ENCODE assay signal across 9 mouse cellular contexts in genomic region chr14:24911621-24912020, GRCm38 (mm10).
A peak's percentile ranks its signal among the peaks of the same experiment; 100 is the strongest.
DNase-seq lines count a peak whose midpoint lies in the region; ATAC-seq and TF ChIP-seq lines count a peak whose summit lies in the region.
"Had no signal": no experiment of that assay in that cellular context is flagged by ENCODE, and none has a peak within 500 bp of the region (broad histone marks: within the 10 kb centered on the region; RNA-seq: fewer than 3 reads in every experiment).

No protein-coding gene starts in this region.

- TF ChIP-seq EP300 in stomach, postnatal 0 days (optimal IDR thresholded peaks at IDR 0.05), result no peak

- no peak for TF ChIP-seq CTCF in gastrocnemius, adult 2 months (IDR thresholded peaks at IDR 0.05)
- TF ChIP-seq CTCF in midbrain, postnatal 0 days (IDR thresholded peaks at IDR 0.05), result no peak
- TF ChIP-seq CTCF in stomach, postnatal 0 days (IDR thresholded peaks at IDR 0.05; ENCODE audit: low read depth), result no peak

- H3K36me3 ChIP-seq in midbrain, postnatal 0 days (ENCODE audit: insufficient read depth, low read length), result no peaks in the 10 kb centered on the region
- no peaks in the 10 kb centered on the region for H3K36me3 ChIP-seq in midbrain, embryonic 13.5 days
- H3K36me3 ChIP-seq in stomach, postnatal 0 days (ENCODE audit: control insufficient read depth, insufficient read depth, low read length), result no peaks in the 10 kb centered on the region

- no peak overlapping the region for H3K4me2 ChIP-seq in midbrain, postnatal 0 days (ENCODE audit: low read depth, low read length, poor library complexity, severe bottlenecking)
- no peak overlapping the region for H3K4me2 ChIP-seq in midbrain, embryonic 13.5 days (replicated peaks)
- H3K4me2 ChIP-seq in stomach, postnatal 0 days (replicated peaks; ENCODE audit: low read depth), result no peak overlapping the region

- no peak overlapping the region for H3K27ac ChIP-seq in gastrocnemius, adult 2 months
- H3K27ac ChIP-seq in midbrain, postnatal 0 days (ENCODE audit: low read depth, low read length), result no peak overlapping the region
- no peak overlapping the region for H3K27ac ChIP-seq in midbrain, embryonic 13.5 days
- no peak overlapping the region for H3K27ac ChIP-seq in stomach, postnatal 0 days (replicated peaks)
- H3K27ac ChIP-seq: liver, embryonic 14.5 days had no signal

- H3K4me1 ChIP-seq in midbrain, postnatal 0 days (ENCODE audit: insufficient read depth, low read length), result no peaks in the 10 kb centered on the region
- peaks cover 14% of the 10 kb centered on the region for H3K4me1 ChIP-seq in midbrain, embryonic 13.5 days (replicated peaks)
- no peaks in the 10 kb centered on the region for H3K4me1 ChIP-seq in stomach, postnatal 0 days (replicated peaks; ENCODE audit: control insufficient read depth, insufficient read depth)

- peak; percentile 35 for DNase-seq in gastrocnemius, adult 2 months
- DNase-seq in gastrocnemius, postnatal 14 days, result no peak
- peak; percentile 69 for DNase-seq in midbrain, postnatal 0 days (ENCODE audit: low spot score)
- peak; percentile 68 to 76 for DNase-seq in left cerebral cortex, adult 18-20 months (ENCODE audit: low spot score in 2 of 2)
- no peak for DNase-seq in stomach, postnatal 0 days (ENCODE audit: low spot score)
- DNase-seq in adrenal gland, postnatal 25 days, result no peak
- DNase-seq in spleen, postnatal 10 days (ENCODE audit: low spot score in 2 of 2), result no peak

- H3K9me3 ChIP-seq in midbrain, postnatal 0 days (ENCODE audit: low read length), result no peaks in the 10 kb centered on the region
- H3K9me3 ChIP-seq in midbrain, embryonic 13.5 days, result no peaks in the 10 kb centered on the region
- H3K9me3 ChIP-seq in stomach, postnatal 0 days (ENCODE audit: control insufficient read depth, low read length), result no peaks in the 10 kb centered on the region

- H3K9ac ChIP-seq in midbrain, postnatal 0 days (replicated peaks; ENCODE audit: low read length, poor library complexity, severe bottlenecking), result no peak overlapping the region
- no peak overlapping the region for H3K9ac ChIP-seq in midbrain, embryonic 13.5 days (replicated peaks)
- H3K9ac ChIP-seq in stomach, postnatal 0 days (ENCODE audit: low read length), result no peak overlapping the region
- H3K9ac ChIP-seq: liver, embryonic 14.5 days had no signal

- no peak overlapping the region for H3K4me3 ChIP-seq in gastrocnemius, adult 2 months
- H3K4me3 ChIP-seq in midbrain, postnatal 0 days (ENCODE audit: low read depth, low read length), result no peak overlapping the region
- H3K4me3 ChIP-seq in midbrain, embryonic 13.5 days (replicated peaks), result no peak overlapping the region
- no peak overlapping the region for H3K4me3 ChIP-seq in stomach, postnatal 0 days (ENCODE audit: low read depth, low read length)

- intact Hi-C loops in gastrocnemius, adult 2 months (cut with DNase I), result no loop called here
- intact Hi-C loops in gastrocnemius, postnatal 14 days (cut with DNase I; ENCODE audit: low total_unique reads), result no loop called here

- 67% methylated on average over 6 of the region's 6 CpGs for WGBS in midbrain, postnatal 0 days
- 83% methylated on average over 6 of the region's 6 CpGs for WGBS in midbrain, embryonic 13.5 days
- 49% methylated on average over 6 of the region's 6 CpGs for WGBS in stomach, postnatal 0 days

- no peak for ATAC-seq in midbrain, postnatal 0 days (ENCODE audit: low FRiP score)
- no peak for ATAC-seq in midbrain, embryonic 13.5 days
- peak; percentile 60; the same call in 1 of the 2 replicates for ATAC-seq in stomach, postnatal 0 days (ENCODE audit: low FRiP score, low TSS enrichment)

- no peaks in the 10 kb centered on the region for H3K27me3 ChIP-seq in midbrain, postnatal 0 days (ENCODE audit: insufficient read depth, low read length)
- no peaks in the 10 kb centered on the region for H3K27me3 ChIP-seq in midbrain, embryonic 13.5 days
- H3K27me3 ChIP-seq in stomach, postnatal 0 days (ENCODE audit: control insufficient read depth, insufficient read depth, low read length), result no peaks in the 10 kb centered on the region

Comparison
In these comparisons a context has a peak if more than half of its experiments do, and no peak if none do; other contexts are left out.
1. DNase-seq: peak in gastrocnemius, adult 2 months (single experiment), midbrain, postnatal 0 days (single experiment) and left cerebral cortex, adult 18-20 months (2 of 2); none in gastrocnemius, postnatal 14 days (single experiment), stomach, postnatal 0 days (single experiment), adrenal gland, postnatal 25 days (single experiment) and spleen, postnatal 10 days (0 of 2).